Mouse (Mus musculus): ENCODE results near the gene Jam3.

Jam3 gene

GRCm38 (mm10) chr9:27109533-27110514 is 45.4 kb downstream of the Jam3 start:
- DNase-seq: no peak

DNA sequence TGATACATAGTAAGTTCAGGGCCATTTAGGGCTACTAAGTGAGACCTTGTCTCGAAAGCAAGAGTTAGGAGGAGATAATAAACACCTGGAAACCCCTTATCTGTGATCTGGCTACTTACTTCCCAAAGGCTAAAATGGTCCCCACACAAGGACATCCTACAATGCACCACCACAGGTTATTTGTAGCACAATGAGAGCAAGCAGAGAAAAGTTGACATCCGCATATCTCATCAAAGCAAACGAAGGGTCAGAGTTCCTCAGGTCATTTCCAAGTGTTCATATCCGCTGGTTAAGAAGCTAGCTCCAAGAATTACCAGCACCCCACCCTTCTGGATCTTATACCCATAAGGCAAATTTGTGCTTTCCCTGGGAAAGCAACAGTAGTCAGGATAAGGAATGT is 46.8 kb downstream of the Jam3 start:
- no peak for DNase-seq

- peak; percentile 41 to 57 for DNase-seq
Observed at GRCm38 (mm10) chr9:27106081-27106480, 49.1 kb downstream of the Jam3 start.

DNA sequence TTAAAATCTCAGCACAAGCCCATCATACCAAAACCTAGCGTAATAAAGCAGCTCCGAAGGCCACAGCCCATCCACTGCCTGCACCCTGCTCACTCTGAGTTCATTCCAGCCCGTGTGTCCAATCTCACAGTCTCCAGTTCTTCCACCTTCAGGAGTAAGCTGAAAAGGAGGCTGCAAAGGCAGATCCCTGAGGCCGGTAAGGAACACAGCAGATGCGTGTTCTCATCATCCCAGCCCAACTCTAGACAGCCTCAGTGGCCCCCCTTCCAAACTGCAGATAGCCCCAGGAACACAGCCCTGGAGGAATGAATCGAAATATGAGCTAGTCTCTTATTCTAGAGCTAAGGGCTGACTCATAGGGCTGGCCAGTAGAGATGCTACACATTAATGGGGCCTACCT is 53.8 kb downstream of the Jam3 start:
- no peak for DNase-seq

- no peak for DNase-seq
Observed at GRCm38 (mm10) chr9:27099474-27099873, 55.7 kb downstream of the Jam3 start.

GRCm38 (mm10) chr9:27098557-27098956 is 56.7 kb downstream of the Jam3 start:
- no peak for DNase-seq

- DNase-seq: no peak
Observed at GRCm38 (mm10) chr9:27098092-27098491, 57.1 kb downstream of the Jam3 start.

- DNase-seq: no peak
Observed at GRCm38 (mm10) chr9:27092916-27093315, 62.3 kb downstream of the Jam3 start.

DNA sequence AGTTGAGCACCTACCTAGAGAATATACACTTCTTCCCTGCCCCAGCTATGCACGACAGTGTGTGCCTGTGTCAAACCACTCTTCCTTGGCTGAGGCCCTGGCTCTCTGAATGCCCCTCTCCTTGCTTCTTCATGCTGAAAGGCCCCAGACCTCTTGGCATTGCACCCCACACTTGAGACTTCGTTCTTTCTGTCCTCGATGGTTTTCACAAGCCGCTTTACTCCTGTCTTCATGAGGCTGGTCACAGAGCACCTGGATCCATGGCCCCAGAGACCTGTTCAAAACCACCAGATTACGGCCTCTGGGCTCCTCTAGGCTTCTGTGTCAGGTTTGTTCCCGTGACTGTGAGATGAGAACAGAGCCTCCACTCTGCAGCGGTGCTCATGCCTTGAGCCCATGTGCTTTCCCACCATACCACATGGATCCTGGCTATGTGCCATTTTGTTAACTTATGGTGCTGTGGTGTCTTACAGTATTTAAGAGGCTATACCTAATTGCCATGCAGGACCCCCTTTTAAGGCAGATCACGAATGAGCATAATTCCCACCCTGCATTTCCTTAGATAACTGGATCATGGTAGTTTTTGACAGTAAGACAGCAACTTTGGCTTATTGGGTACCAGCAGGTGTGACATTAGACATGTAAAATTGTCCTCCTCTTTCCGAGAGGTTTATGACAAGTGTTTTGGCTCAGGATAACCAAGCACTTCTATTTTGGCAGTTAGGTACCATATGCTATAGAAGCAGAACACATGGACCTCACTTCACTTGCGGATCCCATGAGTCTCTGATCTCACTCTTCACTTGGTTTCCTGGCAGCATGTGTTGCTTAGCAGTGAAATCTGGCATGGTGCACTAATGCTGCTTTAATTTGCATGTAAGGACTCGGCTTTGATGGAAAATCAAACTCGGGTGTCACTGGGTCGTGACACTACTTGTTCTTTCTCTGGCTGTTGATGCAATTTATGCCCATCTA is 64.1 kb downstream of the Jam3 start:
- DNase-seq: peak in 1 of 2 experiments; percentile 26

GRCm38 (mm10) chr9:27090134-27090533 is 65.1 kb downstream of the Jam3 start:
- DNase-seq: no peak

- DNase-seq: no peak
Observed at GRCm38 (mm10) chr9:27087402-27087801, 67.8 kb downstream of the Jam3 start.

GRCm38 (mm10) chr9:27086256-27086655 is 69.0 kb downstream of the Jam3 start:
- DNase-seq: no peak

DNA sequence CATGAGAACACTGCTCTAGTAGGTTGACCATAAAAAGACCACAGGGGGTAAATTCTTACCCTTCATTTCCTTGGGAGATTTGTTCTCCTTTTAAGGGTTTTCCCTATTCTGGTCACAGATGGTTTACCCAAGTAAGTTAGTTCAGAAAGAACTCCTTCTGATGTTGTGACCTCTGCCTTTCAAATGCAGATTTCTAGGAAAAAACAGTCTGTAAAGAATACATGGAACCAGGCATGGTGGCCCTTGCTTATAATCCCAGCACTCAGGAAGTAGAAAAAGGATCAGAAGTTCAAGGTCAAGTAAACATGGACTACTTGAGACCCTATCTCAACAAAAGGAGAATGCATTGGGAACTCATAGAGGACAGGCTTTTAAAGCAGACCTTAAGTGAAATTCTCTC is 79.4 kb downstream of the Jam3 start:
- DNase-seq: no peak

- no peak for DNase-seq
Observed at GRCm38 (mm10) chr9:27074677-27075076, 80.5 kb downstream of the Jam3 start.

DNA sequence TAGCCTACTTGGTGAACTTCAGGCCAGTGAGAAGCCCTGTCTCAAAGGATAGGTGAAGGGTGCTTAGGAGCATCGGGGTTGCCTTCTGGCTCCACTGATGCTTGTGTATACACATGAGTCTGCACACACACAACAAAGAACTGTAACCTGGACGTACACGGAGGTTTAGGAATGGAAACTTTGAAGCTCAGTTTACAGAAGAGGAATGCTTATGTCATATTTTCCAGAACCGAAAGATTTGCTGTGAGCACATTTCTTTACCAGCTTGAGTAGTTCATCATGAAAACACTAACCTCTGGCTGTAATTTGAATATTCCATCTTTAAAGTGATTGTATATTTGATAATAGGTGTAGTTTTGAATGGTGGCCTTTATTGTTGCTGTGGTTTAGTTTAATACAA is 84.3 kb downstream of the Jam3 start:
- DNase-seq: no peak

DNA sequence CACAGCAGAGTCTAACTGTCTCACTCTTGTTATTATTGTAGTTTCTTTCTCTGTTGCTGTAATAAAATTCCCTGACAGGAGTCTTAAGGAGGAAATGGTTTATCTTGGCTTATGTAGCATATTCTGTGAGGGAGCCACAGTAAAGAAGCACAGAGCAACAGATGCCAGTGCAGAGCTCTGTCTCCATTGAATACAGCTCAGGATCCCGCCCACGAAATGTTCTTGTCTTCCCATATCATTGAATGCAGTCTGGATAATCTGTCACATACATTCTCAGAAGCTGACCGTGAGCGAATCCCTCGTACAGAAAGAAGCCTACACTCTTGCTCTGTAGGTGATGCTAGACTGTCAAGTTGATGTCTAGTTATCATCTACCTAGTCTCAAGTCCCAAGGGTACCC is 96.9 kb downstream of the Jam3 start:
- DNase-seq: no peak

GRCm38 (mm10) chr9:27049492-27049891 is 105.7 kb downstream of the Jam3 start:
- no peak for DNase-seq
